Mouse (Mus musculus): Measurements from ENCODE around the gene Chrna9.

GRCm38 (mm10) chr5:65959893-65960596 lies 25.3 kb downstream of the Chrna9 start:
- TF ChIP-seq USF1 (IDR thresholded peaks at IDR 0.05; ENCODE audit: low read depth) (no peak), POLR2A (IDR thresholded peaks at IDR 0.05; ENCODE audit: insufficient read length, low read depth) (no peak), CEBPB (IDR thresholded peaks at IDR 0.05; ENCODE audit: insufficient read depth, poor library complexity, severe bottlenecking) (no peak), TCF12 (IDR thresholded peaks at IDR 0.05; ENCODE audit: insufficient read depth, poor library complexity, severe bottlenecking) (no peak), MYOG (IDR thresholded peaks at IDR 0.05; ENCODE audit: control insufficient read depth in 1 of 3, insufficient read depth in 1 of 3, insufficient read length in 2 of 3, low read depth in 2 of 3) (no peak), E2F4 (IDR thresholded peaks at IDR 0.05; ENCODE audit: insufficient read depth) (no peak), MYOD1 (IDR thresholded peaks at IDR 0.05; ENCODE audit: control insufficient read depth in 1 of 3, insufficient read length in 2 of 3, low read depth in 2 of 3) (no peak), REST (IDR thresholded peaks at IDR 0.05; ENCODE audit: insufficient read depth, insufficient read length) (no peak), POLR2AphosphoS2 (IDR thresholded peaks at IDR 0.05; ENCODE audit: insufficient read length, low read depth) (no peak), MAX (IDR thresholded peaks at IDR 0.05; ENCODE audit: low read depth) (no peak), SRF (IDR thresholded peaks at IDR 0.05; ENCODE audit: control insufficient read depth, insufficient read length, low read depth) (no peak)
